Mouse (Mus musculus): Measurements from ENCODE around the gene Coq4.
"Not testable (repeated sequence)": the region's sequence is repeated elsewhere in the genome, so short reads cannot be mapped to it uniquely, and the experiment has no call there.

Coq4 gene

GRCm38 (mm10) chr2:29787104-29787917, at the start of gene Coq4:
Gene Coq4 (plus strand): TSS chr2:29787493.
- peak; percentile 92 for DNase-seq (ENCODE audit: extremely low read depth, low read depth)

GRCm38 (mm10) chr2:29738799-29739198, 48.5 kb upstream of the Coq4 start:
- no peak for DNase-seq (ENCODE audit: extremely low read depth, low read depth)

- DNase-seq (ENCODE audit: extremely low read depth, low read depth): no peak
These were observed 47.9 kb upstream of the Coq4 start for GRCm38 (mm10) chr2:29739368-29739767.

GRCm38 (mm10) chr2:29741207-29741606, 46.1 kb upstream of the Coq4 start:
- DNase-seq (ENCODE audit: extremely low read depth, low read depth): no peak

- no peak for DNase-seq (ENCODE audit: extremely low read depth, low read depth)
These were observed 43.0 kb upstream of the Coq4 start for GRCm38 (mm10) chr2:29744256-29744655.

- DNase-seq (ENCODE audit: extremely low read depth, low read depth): no peak
These were observed 40.0 kb upstream of the Coq4 start for GRCm38 (mm10) chr2:29747188-29747782.

- DNase-seq (ENCODE audit: extremely low read depth, low read depth): no peak
These were observed 39.4 kb upstream of the Coq4 start for GRCm38 (mm10) chr2:29747852-29748251.

GRCm38 (mm10) chr2:29748499-29748898, 38.8 kb upstream of the Coq4 start:
- DNase-seq (ENCODE audit: extremely low read depth, low read depth): no peak

- no peak for DNase-seq (ENCODE audit: extremely low read depth, low read depth)
These were observed 35.8 kb upstream of the Coq4 start, which contains the start of gene Gm13420 for GRCm38 (mm10) chr2:29751497-29751896. Gene Gm13420 (minus strand): TSS chr2:29751685.

- no peak for DNase-seq (ENCODE audit: extremely low read depth, low read depth)
These were observed 34.9 kb upstream of the Coq4 start for GRCm38 (mm10) chr2:29752397-29752796.

- DNase-seq (ENCODE audit: extremely low read depth, low read depth): no peak
These were observed 31.6 kb upstream of the Coq4 start for GRCm38 (mm10) chr2:29755693-29756092.

- DNase-seq (ENCODE audit: extremely low read depth, low read depth): peak; percentile 20
These were observed 22.5 kb upstream of the Coq4 start for GRCm38 (mm10) chr2:29764831-29765230.

- no peak for DNase-seq (ENCODE audit: extremely low read depth, low read depth)
These were observed 19.1 kb upstream of the Coq4 start for GRCm38 (mm10) chr2:29767976-29768709.

- no peak for DNase-seq (ENCODE audit: extremely low read depth, low read depth)
These were observed 18.4 kb upstream of the Coq4 start for GRCm38 (mm10) chr2:29768901-29769300.

GRCm38 (mm10) chr2:29770162-29770561, 17.1 kb upstream of the Coq4 start:
- peak; percentile 22 for DNase-seq (ENCODE audit: extremely low read depth, low read depth)

- no peak for DNase-seq (ENCODE audit: extremely low read depth, low read depth)
These were observed 15.5 kb upstream of the Coq4 start for GRCm38 (mm10) chr2:29771611-29772461.

- DNase-seq (ENCODE audit: extremely low read depth, low read depth): no peak
These were observed 14.0 kb upstream of the Coq4 start for GRCm38 (mm10) chr2:29773323-29773722.

GRCm38 (mm10) chr2:29781256-29781655, 6.0 kb upstream of the Coq4 start:
- not testable (repeated sequence) for DNase-seq (ENCODE audit: extremely low read depth, low read depth)

GRCm38 (mm10) chr2:29784290-29784689, 3.0 kb upstream of the Coq4 start:
- DNase-seq (ENCODE audit: extremely low read depth, low read depth): no peak

GRCm38 (mm10) chr2:29787937-29788681, 816 bp downstream of the Coq4 start, which contains the start of gene Trub2:
Gene Trub2 (minus strand): TSS chr2:29788502.
- DNase-seq (ENCODE audit: extremely low read depth, low read depth): peak; percentile 74
